Mouse (Mus musculus): ENCODE results near the gene Abca1. TPM values are rescaled to one million over a fixed set of nuclear protein-coding genes. Genes with fewer than 3 reads are reported as not detected.
A peak's percentile ranks its signal among the peaks of the same experiment; 100 is the strongest.

Abca1 gene
- total and polyA plus RNA-seq, 2 experiments = 21.0 to 65.4 TPM

DNA sequence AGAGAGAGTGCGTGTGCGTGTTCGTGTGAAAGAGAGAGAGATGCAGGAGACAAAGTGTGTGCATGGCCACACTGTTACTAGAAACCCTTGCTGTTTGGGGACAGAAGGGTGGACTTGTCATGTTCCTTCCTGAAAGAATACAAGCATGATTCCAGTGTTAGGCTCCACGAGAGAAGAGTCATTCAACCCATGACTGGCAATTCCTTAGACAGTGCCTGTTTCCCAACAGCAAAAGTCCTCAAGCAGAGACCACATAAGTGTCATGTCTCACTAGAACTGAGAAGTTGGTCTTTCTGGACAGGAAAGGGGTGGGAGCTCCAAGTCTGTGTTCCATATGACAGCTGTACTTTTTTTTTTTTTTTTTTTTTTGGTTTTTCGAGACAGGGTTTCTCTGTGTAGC is 10.1 kb downstream of the Abca1 start:
- no peaks in the 10 kb centered on the region for H3K36me3 ChIP-seq (ENCODE audit: control insufficient read depth, insufficient read depth, low read length)
- 48% methylated on average over 4 of the region's 5 CpGs for WGBS
- H3K27me3 ChIP-seq (ENCODE audit: control insufficient read depth, insufficient read depth, low read length) = no peaks in the 10 kb centered on the region
- peaks cover 23% of the 10 kb centered on the region for H3K79me2 ChIP-seq (ENCODE audit: control insufficient read depth, insufficient read depth, low read length)
- H3K9ac ChIP-seq (ENCODE audit: low read depth, low read length) = no peak overlapping the region
- TF ChIP-seq CTCF (IDR thresholded peaks at IDR 0.05; ENCODE audit: low read depth, low read length) (no peak), POLR2A (IDR thresholded peaks at IDR 0.05; ENCODE audit: extremely low read depth, insufficient read depth, low read length) (no peak)
- H3K27ac ChIP-seq (replicated peaks; ENCODE audit: insufficient read depth, low read depth, low read length) = peak overlapping the region; percentile 11
- peaks cover 56% of the 10 kb centered on the region for H3K4me1 ChIP-seq (ENCODE audit: control insufficient read depth, insufficient read depth, low read length)
- DNase-seq (ENCODE audit: extremely low read depth, low read depth, low spot score) = no peak
- no peak overlapping the region for H3K4me3 ChIP-seq (ENCODE audit: insufficient read depth, low read depth, low read length)

DNA sequence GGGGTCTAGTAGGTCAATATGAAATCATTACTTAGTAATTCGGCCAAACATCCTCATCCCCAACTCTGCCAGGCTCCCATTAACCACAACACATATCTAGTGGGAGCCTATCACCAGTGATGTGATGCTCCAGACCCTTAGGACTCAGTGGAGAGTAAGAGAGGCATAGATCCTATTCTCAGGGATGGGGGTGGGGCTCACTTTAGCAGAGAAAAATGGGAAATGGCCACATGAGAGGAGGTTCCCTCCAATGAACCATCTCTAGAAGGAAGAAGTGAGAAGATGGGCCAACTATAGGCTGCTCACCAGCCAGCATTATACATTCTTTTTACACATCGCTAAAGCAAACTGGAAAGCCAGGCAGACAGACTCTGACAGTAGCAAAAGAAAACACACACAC is 10.9 kb downstream of the Abca1 start:
- Histone ChIP-seq H3K4me1 (ENCODE audit: control insufficient read depth, insufficient read depth, low read length) (peaks cover 59% of the 10 kb centered on the region), H3K4me3 (ENCODE audit: insufficient read depth, low read depth, low read length) (no peak overlapping the region), H3K9ac (ENCODE audit: low read depth, low read length) (no peak overlapping the region), H3K27me3 (ENCODE audit: control insufficient read depth, insufficient read depth, low read length) (no peaks in the 10 kb centered on the region), H3K79me2 (ENCODE audit: control insufficient read depth, insufficient read depth, low read length) (peaks cover 23% of the 10 kb centered on the region), H3K27ac (replicated peaks; ENCODE audit: insufficient read depth, low read depth, low read length) (no peak overlapping the region; the same call in 1 of the 2 replicates), H3K36me3 (ENCODE audit: control insufficient read depth, insufficient read depth, low read length) (no peaks in the 10 kb centered on the region)
- DNase-seq (ENCODE audit: extremely low read depth, low read depth, low spot score) = no peak
- 84% methylated on average over 2 of the region's 2 CpGs for WGBS
- TF ChIP-seq CTCF (IDR thresholded peaks at IDR 0.05; ENCODE audit: low read depth, low read length) = no peak
- TF ChIP-seq POLR2A (IDR thresholded peaks at IDR 0.05; ENCODE audit: extremely low read depth, insufficient read depth, low read length) = no peak

- no peaks in the 10 kb centered on the region for H3K27me3 ChIP-seq (ENCODE audit: control insufficient read depth, insufficient read depth, low read length)
- no peak overlapping the region for H3K9ac ChIP-seq (ENCODE audit: low read depth, low read length)
- peak overlapping the region; percentile 90 for H3K27ac ChIP-seq (replicated peaks; ENCODE audit: insufficient read depth, low read depth, low read length)
- H3K36me3 ChIP-seq (ENCODE audit: control insufficient read depth, insufficient read depth, low read length) = peaks cover under 1% of the 10 kb centered on the region; the same call in 1 of the 2 replicates
- 7% methylated on average over 2 of the region's 2 CpGs for WGBS
- peaks cover 51% of the 10 kb centered on the region for H3K4me1 ChIP-seq (ENCODE audit: control insufficient read depth, insufficient read depth, low read length)
- peak; percentile 81 for DNase-seq (ENCODE audit: extremely low read depth, low read depth, low spot score)
- no peak overlapping the region for H3K4me3 ChIP-seq (ENCODE audit: insufficient read depth, low read depth, low read length)
- H3K79me2 ChIP-seq (ENCODE audit: control insufficient read depth, insufficient read depth, low read length) = peaks cover 26% of the 10 kb centered on the region
- TF ChIP-seq POLR2A (IDR thresholded peaks at IDR 0.05; ENCODE audit: extremely low read depth, insufficient read depth, low read length) (no peak), CTCF (IDR thresholded peaks at IDR 0.05; ENCODE audit: low read depth, low read length) (no peak)
These were observed 12.2 kb downstream of the Abca1 start for GRCm38 (mm10) chr4:53147454-53147853.

DNA sequence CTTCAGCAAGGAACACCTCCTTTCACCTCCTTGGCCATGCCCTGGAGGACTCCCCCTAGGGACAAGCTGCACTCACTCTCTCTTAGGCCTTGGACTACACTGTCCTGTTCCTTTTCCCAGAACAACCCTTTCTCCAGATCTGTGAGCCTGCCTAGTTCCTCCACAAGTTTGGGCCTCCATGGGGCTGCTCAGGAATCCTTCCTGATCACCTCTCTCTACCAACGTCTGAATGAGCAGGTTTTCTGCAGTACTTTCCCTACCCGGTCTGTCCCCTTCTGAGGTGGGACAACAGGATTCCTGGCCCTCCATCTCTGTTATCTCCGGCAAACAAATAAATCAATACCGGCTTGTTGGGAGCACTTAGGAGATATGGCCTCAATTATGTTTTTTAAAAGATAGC is 12.6 kb downstream of the Abca1 start:
- TF ChIP-seq CTCF (IDR thresholded peaks at IDR 0.05; ENCODE audit: low read depth, low read length) (no peak), POLR2A (IDR thresholded peaks at IDR 0.05; ENCODE audit: extremely low read depth, insufficient read depth, low read length) (no peak)
- Histone ChIP-seq H3K79me2 (ENCODE audit: control insufficient read depth, insufficient read depth, low read length) (peaks cover 22% of the 10 kb centered on the region), H3K4me3 (ENCODE audit: insufficient read depth, low read depth, low read length) (no peak overlapping the region), H3K4me1 (ENCODE audit: control insufficient read depth, insufficient read depth, low read length) (peaks cover 47% of the 10 kb centered on the region), H3K27me3 (ENCODE audit: control insufficient read depth, insufficient read depth, low read length) (no peaks in the 10 kb centered on the region), H3K36me3 (ENCODE audit: control insufficient read depth, insufficient read depth, low read length) (peaks cover 2% of the 10 kb centered on the region; the same call in 1 of the 2 replicates), H3K27ac (replicated peaks; ENCODE audit: insufficient read depth, low read depth, low read length) (peak overlapping the region; percentile 90), H3K9ac (ENCODE audit: low read depth, low read length) (no peak overlapping the region)
- WGBS = 29% methylated on average over 4 of the region's 4 CpGs
- peak; percentile 67 for DNase-seq (ENCODE audit: extremely low read depth, low read depth, low spot score)

DNA sequence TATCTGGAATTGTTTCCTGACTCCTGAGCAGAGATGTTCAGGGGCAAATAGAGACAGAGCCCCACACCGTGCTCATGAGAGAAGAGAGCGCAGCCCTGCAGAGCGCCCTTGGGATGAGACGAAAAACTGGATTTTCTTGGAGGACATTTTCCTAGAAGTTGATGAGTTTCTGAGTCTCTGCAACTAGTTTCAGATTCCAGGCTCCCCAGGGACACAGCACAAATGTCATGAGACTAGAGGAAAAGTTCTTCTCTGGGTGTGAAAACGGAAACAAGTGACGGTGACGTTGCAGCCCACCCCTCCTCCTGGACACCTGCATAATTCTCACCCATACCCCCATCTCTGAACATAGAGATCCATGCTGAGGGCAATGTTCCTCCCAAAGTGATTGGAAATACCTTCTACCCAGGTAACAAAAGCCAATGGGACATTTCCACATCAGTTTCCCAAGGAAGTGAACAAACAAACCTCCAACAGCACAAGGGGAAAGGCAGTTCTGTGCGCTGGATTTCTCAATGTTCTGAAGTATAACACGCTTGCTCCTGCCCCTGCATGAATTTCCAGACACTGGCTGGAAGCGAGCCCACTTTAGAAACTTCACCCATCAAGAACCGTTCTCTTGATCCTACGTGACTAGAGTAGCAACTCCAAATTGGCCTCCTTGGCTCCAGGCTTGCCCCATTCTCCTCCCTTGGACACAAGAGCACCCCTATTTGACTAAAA is 13.3 kb downstream of the Abca1 start:
- peaks cover 2% of the 10 kb centered on the region; the same call in 1 of the 2 replicates for H3K36me3 ChIP-seq (ENCODE audit: control insufficient read depth, insufficient read depth, low read length)
- peaks cover 18% of the 10 kb centered on the region; the same call in 1 of the 2 replicates for H3K79me2 ChIP-seq (ENCODE audit: control insufficient read depth, insufficient read depth, low read length)
- no peaks in the 10 kb centered on the region for H3K27me3 ChIP-seq (ENCODE audit: control insufficient read depth, insufficient read depth, low read length)
- TF ChIP-seq POLR2A (IDR thresholded peaks at IDR 0.05; ENCODE audit: extremely low read depth, insufficient read depth, low read length) (no peak), CTCF (IDR thresholded peaks at IDR 0.05; ENCODE audit: low read depth, low read length) (no peak)
- WGBS = 26% methylated on average over 12 of the region's 12 CpGs
- H3K4me3 ChIP-seq (ENCODE audit: insufficient read depth, low read depth, low read length) = no peak overlapping the region
- peak overlapping the region; percentile 90 for H3K27ac ChIP-seq (replicated peaks; ENCODE audit: insufficient read depth, low read depth, low read length)
- peak; percentile 89 for DNase-seq (ENCODE audit: extremely low read depth, low read depth, low spot score)
- no peak overlapping the region for H3K9ac ChIP-seq (ENCODE audit: low read depth, low read length)
- H3K4me1 ChIP-seq (ENCODE audit: control insufficient read depth, insufficient read depth, low read length) = peaks cover 44% of the 10 kb centered on the region
